Mouse (Mus musculus): Measurements from ENCODE around the gene Nsd1. TPM values are rescaled to one million over a fixed set of nuclear protein-coding genes. Genes with fewer than 3 reads are reported as not detected.

The Nsd1 gene
- polyA plus RNA-seq, 1 experiment from 2014 or later = 83.4 TPM

DNA sequence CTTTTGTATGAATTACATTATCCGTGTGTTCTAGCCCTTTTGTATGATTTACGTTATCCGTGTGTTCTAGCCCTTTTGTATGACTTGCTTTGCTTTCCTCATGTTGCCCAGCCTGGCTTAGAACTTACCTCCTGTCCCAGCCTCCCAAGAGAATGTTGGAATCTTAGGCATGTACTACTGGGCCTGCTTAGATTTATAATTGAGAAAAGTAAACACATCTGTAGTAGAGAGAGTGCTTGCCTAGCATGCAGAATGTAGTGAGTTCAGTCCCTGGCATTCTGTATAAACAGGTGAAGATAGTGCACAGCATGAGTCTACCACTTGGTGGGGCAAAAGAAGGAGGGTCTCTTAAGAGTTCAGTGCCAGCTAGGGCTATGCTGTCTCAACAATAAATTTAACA, 14.8 kb downstream of the Nsd1 start:
- Histone ChIP-seq H3K4me2 (no peak overlapping the region), H3K27me3 (no peaks in the 10 kb centered on the region), H3K4me1 (0 out of 2 replicates have a peak, but pooled peaks cover 4% of the 10 kb centered on the region), H3K9me3 (no peaks in the 10 kb centered on the region), H3K4me3 (replicated peaks) (no peak overlapping the region), H3K36me3 (replicated peaks) (peaks cover 71% of the 10 kb centered on the region), H3K27ac (no peak overlapping the region), H3K9ac (no peak overlapping the region)
- WGBS = 95% methylated on average over 3 of the region's 3 CpGs
- ATAC-seq (ENCODE audit: low FRiP score) = no peak

DNA sequence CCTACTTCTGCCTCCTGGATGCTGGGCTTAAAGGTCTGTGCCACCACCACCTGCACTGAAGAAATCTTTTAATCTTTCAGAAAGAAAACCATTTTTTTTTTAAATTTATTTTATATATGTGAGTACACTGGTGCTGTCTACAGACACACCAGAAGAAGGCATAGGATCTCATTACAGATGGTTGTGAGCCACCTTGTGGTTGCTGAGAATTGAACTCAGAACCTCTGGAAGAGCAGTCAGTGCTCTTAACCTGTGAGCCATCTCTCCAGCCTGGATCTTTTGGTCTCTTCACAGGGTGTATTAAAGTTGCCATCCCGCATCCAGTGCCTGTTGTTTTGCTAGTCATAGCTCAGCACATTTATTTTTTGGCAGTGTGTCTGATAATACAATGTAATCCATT, 21.1 kb downstream of the Nsd1 start:
- WGBS = 94% methylated on average over 1 of the region's 1 CpGs
- Histone ChIP-seq H3K27ac (no peak overlapping the region), H3K4me3 (replicated peaks) (no peak overlapping the region), H3K9ac (no peak overlapping the region), H3K4me1 (no peaks in the 10 kb centered on the region), H3K4me2 (no peak overlapping the region), H3K9me3 (no peaks in the 10 kb centered on the region), H3K36me3 (replicated peaks) (peaks cover 73% of the 10 kb centered on the region), H3K27me3 (no peaks in the 10 kb centered on the region)
- no peak for ATAC-seq (ENCODE audit: low FRiP score)

DNA sequence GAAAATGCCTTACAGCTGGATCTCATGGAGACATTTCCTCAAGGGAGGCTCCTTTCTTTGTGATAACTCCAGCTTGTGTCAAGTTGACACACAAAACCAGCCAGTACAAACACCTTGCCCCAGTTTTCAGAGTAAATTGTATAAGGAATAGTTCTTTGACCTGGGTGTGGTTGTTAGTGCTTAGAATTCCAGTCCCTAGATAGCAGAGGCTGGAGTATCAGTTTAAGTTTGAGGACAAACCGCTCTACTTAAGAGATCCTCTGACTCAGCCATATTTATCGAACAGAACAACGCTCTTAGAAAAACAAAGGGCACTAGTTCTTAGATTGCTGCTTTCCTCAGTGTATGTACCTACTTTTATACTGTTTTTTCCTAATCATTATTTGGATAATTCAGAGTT, 33.6 kb downstream of the Nsd1 start:
- Histone ChIP-seq H3K9ac (no peak overlapping the region), H3K27ac (no peak overlapping the region), H3K27me3 (no peaks in the 10 kb centered on the region), H3K4me1 (no peaks in the 10 kb centered on the region), H3K36me3 (replicated peaks) (peaks cover 86% of the 10 kb centered on the region), H3K9me3 (no peaks in the 10 kb centered on the region), H3K4me3 (replicated peaks) (no peak overlapping the region), H3K4me2 (no peak overlapping the region)
- no peak for ATAC-seq (ENCODE audit: low FRiP score)
- 89% methylated on average over 3 of the region's 3 CpGs for WGBS

DNA sequence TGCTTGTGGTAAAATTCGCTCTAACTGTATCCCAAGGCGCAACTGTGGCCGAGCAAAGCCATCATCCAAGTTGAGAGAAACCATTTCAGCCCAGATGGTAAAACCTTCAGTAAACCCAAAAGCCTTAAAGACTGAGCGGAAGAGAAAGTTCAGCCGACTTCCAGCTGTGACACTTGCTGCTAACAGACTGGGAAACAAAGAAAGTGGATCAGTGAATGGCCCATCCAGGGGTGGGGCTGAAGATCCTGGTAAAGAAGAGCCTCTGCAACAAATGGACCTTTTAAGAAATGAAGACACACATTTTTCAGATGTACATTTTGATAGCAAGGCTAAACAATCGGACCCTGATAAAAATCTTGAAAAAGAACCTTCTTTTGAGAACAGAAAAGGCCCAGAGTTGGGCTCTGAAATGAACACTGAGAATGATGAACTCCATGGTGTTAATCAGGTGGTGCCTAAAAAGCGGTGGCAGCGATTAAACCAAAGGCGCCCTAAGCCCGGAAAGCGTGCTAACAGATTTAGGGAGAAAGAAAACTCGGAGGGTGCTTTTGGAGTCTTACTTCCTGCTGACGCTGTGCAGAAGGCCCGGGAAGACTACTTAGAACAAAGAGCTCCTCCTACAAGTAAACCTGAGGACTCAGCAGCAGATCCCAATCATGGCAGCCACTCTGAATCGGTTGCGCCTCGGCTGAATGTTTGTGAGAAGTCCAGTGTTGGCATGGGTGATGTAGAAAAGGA, 37.9 kb downstream of the Nsd1 start:
- Histone ChIP-seq H3K27me3 (no peaks in the 10 kb centered on the region), H3K27ac (no peak overlapping the region), H3K36me3 (replicated peaks) (peaks cover 63% of the 10 kb centered on the region), H3K4me2 (no peak overlapping the region), H3K4me3 (replicated peaks) (no peak overlapping the region), H3K4me1 (no peaks in the 10 kb centered on the region), H3K9me3 (no peaks in the 10 kb centered on the region), H3K9ac (no peak overlapping the region)
- WGBS = 87% methylated on average over 17 of the region's 17 CpGs
- no peak for ATAC-seq (ENCODE audit: low FRiP score)

DNA sequence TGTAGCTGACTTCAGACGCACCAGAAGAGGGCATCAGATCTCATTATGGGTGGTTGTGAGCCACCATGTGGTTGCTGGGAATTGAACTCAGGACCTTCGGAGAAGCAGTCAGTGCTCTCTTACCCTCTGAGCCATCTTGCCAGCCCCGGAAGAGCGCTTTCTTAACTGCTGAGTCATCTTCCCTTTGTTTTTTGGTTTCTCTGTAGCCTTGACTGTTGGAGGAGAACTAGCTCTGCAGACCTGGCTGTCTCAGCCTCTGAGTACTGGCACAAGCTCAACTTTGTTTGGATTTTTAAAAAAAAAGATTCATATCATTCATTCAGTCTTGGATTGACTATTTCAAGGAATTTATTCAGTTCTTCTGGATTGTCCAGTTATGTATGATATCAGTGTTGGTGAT, 39.7 kb downstream of the Nsd1 start:
- Histone ChIP-seq H3K27me3 (no peaks in the 10 kb centered on the region), H3K4me3 (replicated peaks) (no peak overlapping the region), H3K27ac (no peak overlapping the region), H3K36me3 (replicated peaks) (peaks cover 59% of the 10 kb centered on the region), H3K9ac (no peak overlapping the region), H3K4me1 (no peaks in the 10 kb centered on the region), H3K4me2 (no peak overlapping the region), H3K9me3 (no peaks in the 10 kb centered on the region)
- ATAC-seq (ENCODE audit: low FRiP score) = no peak
- WGBS = 95% methylated on average over 4 of the region's 4 CpGs

DNA sequence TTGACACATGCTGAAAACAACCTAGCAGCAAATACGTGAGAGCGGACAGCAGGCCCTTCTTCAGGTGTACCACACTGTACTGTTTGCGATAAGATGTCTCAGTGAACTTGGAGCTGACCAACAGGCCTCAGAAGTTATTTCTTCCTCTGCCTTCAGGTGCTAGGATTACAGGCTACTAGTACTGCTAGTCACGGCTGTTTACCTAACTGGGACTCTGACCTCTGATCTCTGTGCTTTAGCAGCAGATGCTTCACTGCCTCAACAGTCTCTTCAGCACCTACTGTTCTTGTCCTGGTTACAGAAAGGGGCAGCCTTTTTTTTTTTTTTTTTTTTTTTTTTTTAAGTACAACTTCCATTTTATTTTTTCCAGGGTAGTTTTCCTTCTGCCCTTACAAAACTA, 43.2 kb downstream of the Nsd1 start:
- WGBS = 91% methylated on average over 4 of the region's 4 CpGs
- no peaks in the 10 kb centered on the region for H3K27me3 ChIP-seq
- H3K4me1 ChIP-seq = no peaks in the 10 kb centered on the region

DNA sequence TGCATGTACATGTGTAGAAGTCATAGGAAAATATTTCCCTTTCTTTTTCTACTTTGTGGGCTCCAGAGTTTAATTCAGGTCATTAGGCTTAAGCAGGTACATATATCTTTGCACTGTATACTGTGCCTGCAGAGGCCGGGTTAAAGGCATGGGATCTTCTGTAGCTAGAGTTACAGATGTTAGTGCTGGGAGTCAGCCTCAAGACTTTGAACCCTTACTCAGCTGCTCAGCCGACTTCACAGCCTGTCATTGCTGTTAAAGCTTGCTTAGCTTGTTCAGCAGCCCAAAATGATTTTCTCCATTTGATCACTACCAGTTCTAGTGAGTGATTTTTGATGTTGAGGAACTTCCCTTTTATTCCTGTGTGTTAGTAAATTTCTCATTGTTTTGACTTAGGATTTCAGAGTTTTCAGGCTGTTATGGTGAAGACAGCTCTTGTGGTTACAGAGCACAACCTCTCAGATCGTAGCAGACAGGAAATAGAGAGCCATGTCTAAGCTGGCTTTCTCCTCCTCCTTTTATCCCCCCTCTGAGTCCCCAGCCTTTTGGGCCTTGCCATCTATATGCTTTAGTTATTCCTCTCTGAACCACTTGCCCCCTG, 45.6 kb downstream of the Nsd1 start:
- WGBS = 90% methylated on average over 3 of the region's 3 CpGs
- Histone ChIP-seq H3K4me1 (no peaks in the 10 kb centered on the region), H3K36me3 (replicated peaks) (peaks cover 18% of the 10 kb centered on the region), H3K9me3 (no peaks in the 10 kb centered on the region), H3K4me3 (replicated peaks) (no peak overlapping the region), H3K27ac (no peak overlapping the region), H3K27me3 (no peaks in the 10 kb centered on the region), H3K4me2 (no peak overlapping the region), H3K9ac (no peak overlapping the region)
- no peak for ATAC-seq (ENCODE audit: low FRiP score)

More for the DNA sequence above, 43.2 kb downstream of the Nsd1 start:
- no peak for ATAC-seq (ENCODE audit: low FRiP score)
- Histone ChIP-seq H3K36me3 (replicated peaks) (peaks cover 27% of the 10 kb centered on the region), H3K4me2 (no peak overlapping the region), H3K27ac (no peak overlapping the region), H3K9me3 (no peaks in the 10 kb centered on the region), H3K9ac (no peak overlapping the region), H3K4me3 (replicated peaks) (no peak overlapping the region)

DNA sequence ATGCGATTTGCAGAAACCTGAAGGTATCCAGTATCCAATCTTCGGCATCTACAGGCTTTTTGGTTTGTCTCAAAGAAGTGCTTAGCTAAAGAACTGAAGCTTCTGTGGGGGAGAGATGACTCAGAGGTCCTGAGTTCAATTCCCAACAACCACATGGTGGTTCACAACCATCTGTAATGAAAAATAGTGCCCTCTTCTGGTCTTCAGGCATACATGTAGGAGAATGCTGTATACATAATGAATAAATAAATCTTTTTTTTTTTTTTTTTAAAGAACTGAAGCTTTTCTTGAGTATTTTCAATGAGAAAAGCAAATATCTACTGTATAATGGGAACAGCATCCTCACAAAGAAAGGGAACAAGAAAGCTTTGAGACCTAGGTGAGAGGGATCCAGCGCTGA, 49.1 kb downstream of the Nsd1 start:
- no peaks in the 10 kb centered on the region for H3K9me3 ChIP-seq
- WGBS = 96% methylated on average over 3 of the region's 3 CpGs
- H3K4me3 ChIP-seq (replicated peaks) = no peak overlapping the region
- no peak for ATAC-seq (ENCODE audit: low FRiP score)
- H3K4me2 ChIP-seq = no peak overlapping the region
- H3K4me1 ChIP-seq = no peaks in the 10 kb centered on the region
- no peaks in the 10 kb centered on the region for H3K27me3 ChIP-seq
- no peak overlapping the region for H3K9ac ChIP-seq
- H3K36me3 ChIP-seq (replicated peaks) = peaks cover 34% of the 10 kb centered on the region
- H3K27ac ChIP-seq = no peak overlapping the region

DNA sequence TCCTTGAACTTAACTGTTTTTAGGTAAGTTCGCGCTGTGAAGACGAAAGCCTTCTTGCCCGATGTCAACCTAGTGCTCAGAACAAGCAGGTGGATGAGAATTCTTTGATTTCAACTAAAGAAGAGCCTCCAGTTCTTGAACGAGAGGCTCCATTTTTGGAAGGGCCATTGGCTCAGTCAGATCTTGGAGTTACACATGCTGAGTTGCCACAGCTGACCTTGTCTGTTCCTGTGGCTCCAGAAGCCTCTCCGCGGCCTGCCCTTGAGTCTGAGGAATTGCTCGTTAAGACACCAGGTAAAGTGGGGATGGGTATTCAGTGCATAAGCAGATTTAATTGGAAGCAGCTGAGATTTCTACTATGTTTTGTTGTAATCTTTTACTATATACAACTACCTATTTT, 51.9 kb downstream of the Nsd1 start:
- Histone ChIP-seq H3K36me3 (replicated peaks) (peaks cover 52% of the 10 kb centered on the region), H3K4me1 (no peaks in the 10 kb centered on the region), H3K4me3 (replicated peaks) (no peak overlapping the region), H3K27ac (no peak overlapping the region), H3K9me3 (no peaks in the 10 kb centered on the region), H3K27me3 (no peaks in the 10 kb centered on the region), H3K4me2 (no peak overlapping the region), H3K9ac (no peak overlapping the region)
- 95% methylated on average over 8 of the region's 8 CpGs for WGBS
- no peak for ATAC-seq (ENCODE audit: low FRiP score)

DNA sequence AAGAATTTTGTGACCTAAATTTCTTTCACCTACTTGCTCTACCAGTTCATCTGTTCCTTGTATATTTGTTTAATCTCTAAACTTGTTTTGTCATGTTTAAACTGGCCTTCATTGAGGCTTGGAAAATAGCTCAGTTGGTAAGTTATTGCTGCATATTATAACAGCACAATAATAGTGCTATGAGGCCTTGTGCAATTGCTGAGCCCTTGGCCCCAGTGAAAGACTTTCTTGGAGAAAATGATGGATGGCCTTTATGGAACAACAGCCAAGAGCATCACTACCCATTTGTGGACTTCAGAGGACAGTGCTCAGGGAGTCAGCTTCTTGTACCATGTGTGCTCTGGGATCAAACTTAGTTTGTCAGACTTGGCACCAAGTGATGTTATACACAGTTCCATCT, 52.5 kb downstream of the Nsd1 start:
- no peak overlapping the region for H3K9ac ChIP-seq
- no peak overlapping the region for H3K4me3 ChIP-seq (replicated peaks)
- peaks cover 52% of the 10 kb centered on the region for H3K36me3 ChIP-seq (replicated peaks)
- no peaks in the 10 kb centered on the region for H3K9me3 ChIP-seq
- no peaks in the 10 kb centered on the region for H3K4me1 ChIP-seq
- H3K4me2 ChIP-seq = no peak overlapping the region
- H3K27ac ChIP-seq = no peak overlapping the region
- ATAC-seq (ENCODE audit: low FRiP score) = no peak
- no peaks in the 10 kb centered on the region for H3K27me3 ChIP-seq

DNA sequence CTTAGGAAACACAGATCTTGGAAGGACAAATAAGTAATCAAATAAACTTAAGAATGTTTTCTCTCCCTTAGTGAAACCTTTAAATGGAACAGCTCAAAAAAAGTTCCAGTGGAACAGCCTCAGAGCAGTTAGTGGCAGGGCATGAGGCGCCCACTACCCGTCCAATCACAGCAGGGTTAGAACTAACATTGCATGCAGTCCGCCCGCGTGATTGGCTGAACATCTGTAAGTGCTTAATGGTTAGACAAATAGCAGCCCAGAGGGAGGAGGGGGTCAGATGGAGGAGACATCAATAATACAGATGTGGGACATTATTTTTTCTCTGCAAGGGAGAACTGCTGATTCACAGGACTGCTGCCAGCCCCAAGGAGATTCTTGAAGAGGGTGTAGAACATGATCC, 67.6 kb downstream of the Nsd1 start:
- H3K4me1 ChIP-seq = no peaks in the 10 kb centered on the region
- H3K9me3 ChIP-seq = no peaks in the 10 kb centered on the region
- 89% methylated on average over 5 of the region's 5 CpGs for WGBS
- H3K4me2 ChIP-seq = no peak overlapping the region
- H3K9ac ChIP-seq = no peak overlapping the region
- H3K4me3 ChIP-seq (replicated peaks) = no peak overlapping the region
- peaks cover 57% of the 10 kb centered on the region for H3K36me3 ChIP-seq (replicated peaks)
- no peak overlapping the region for H3K27ac ChIP-seq
- H3K27me3 ChIP-seq = no peaks in the 10 kb centered on the region
- no peak for ATAC-seq (ENCODE audit: low FRiP score)

DNA sequence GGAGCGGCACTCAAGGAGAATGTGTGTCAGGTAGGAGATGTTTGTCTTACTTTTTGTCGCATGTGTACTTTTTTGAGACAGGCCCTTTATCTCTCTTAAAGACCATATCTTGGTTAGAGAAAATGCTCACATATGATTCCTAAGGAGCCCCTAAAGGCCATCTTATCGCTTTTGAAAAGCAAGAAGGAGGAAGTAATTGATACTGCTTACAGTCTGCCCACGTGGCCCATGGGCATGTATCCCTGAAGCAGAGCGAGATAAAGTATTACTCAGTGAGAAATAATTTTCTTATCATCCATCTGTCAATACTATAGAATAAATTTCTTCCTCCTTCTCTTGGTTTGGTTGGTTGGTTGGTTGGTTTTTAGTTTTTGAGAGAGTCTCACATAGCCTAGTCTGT, 68.1 kb downstream of the Nsd1 start:
- Histone ChIP-seq H3K9ac (no peak overlapping the region), H3K9me3 (no peaks in the 10 kb centered on the region), H3K4me2 (no peak overlapping the region), H3K36me3 (replicated peaks) (peaks cover 59% of the 10 kb centered on the region), H3K27me3 (no peaks in the 10 kb centered on the region), H3K27ac (no peak overlapping the region), H3K4me3 (replicated peaks) (no peak overlapping the region), H3K4me1 (no peaks in the 10 kb centered on the region)
- ATAC-seq (ENCODE audit: low FRiP score) = no peak
- 94% methylated on average over 5 of the region's 5 CpGs for WGBS

DNA sequence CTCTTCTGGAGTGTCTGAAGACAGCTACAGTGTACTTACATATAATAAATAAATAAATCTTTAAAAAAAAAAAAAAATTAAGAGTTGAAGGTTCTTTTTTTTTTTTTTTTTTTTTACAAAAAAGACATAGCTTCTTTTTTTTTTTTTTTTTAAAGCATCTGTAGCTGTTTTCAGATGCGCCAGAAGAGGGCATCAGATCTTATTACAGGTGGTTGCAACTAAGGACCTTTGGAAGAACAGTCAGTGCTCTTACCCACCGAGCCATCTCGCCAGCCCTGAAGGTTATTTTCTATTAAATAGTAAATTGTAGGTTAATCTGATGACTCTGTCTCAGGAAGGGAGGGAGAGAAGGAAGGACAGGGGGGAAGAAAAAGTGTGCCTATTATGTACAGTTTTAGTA, 79.3 kb downstream of the Nsd1 start:
- ATAC-seq (ENCODE audit: low FRiP score) = no peak
- Histone ChIP-seq H3K4me3 (replicated peaks) (no peak overlapping the region), H3K9ac (no peak overlapping the region), H3K27me3 (no peaks in the 10 kb centered on the region), H3K36me3 (replicated peaks) (peaks cover 66% of the 10 kb centered on the region), H3K4me1 (no peaks in the 10 kb centered on the region), H3K9me3 (no peaks in the 10 kb centered on the region), H3K27ac (no peak overlapping the region), H3K4me2 (no peak overlapping the region)
- 91% methylated on average over 3 of the region's 3 CpGs for WGBS
